Mouse (Mus musculus): ENCODE results near the gene Ift122.

Gene Ift122

DNA sequence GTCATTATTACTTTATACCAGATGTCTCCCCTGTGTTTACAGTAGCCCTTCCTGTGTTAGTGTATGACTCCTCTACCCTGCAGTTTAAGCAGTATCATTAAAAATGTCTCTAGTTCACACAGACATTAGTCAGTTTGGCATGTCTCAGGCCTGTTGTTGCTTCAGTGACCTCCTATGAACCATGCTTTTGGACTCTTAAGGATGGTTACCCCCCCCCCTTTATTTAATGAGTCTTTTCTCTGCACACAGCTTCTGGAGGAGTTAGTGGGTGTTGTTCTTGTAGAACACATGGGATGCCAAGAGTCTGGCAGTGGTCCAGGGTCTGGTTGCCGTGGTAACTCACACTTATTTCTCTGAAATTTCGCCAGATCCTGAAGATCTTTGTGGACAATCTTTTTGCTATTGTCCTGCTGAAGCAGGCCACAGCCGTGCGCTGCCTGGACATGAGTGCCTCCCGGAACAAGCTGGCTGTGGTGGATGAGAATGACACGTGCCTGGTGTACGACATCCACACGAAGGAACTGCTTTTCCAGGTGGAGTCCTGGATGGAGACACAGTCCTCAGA, 38.3 kb downstream of the Ift122 start:
- no peak for DNase-seq

DNA sequence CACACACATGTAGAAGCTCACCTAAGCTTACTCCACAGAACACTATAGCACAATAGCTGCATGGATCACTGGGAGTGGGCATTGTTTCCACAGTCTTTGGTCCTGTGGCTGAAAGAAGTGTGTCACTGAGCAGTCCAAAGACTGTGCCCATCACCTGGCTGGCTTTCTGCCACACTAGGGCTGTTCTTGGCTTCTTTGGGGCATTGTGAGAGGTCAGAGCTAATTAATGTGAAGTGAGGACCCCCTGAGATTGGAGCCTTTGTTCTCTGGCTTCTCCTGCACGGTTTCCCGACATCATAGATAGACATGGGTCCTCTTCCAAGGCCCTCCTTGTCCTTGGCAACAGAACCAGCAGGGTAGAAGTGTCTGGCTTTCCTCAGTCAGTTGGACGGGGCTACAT, 39.1 kb downstream of the Ift122 start:
- no peak for DNase-seq

GRCm38 (mm10) chr6:115896346-115896745, 43.1 kb downstream of the Ift122 start:
- no peak for DNase-seq

- no peak for DNase-seq
Measured at GRCm38 (mm10) chr6:115897117-115897516, 43.8 kb downstream of the Ift122 start.

DNA sequence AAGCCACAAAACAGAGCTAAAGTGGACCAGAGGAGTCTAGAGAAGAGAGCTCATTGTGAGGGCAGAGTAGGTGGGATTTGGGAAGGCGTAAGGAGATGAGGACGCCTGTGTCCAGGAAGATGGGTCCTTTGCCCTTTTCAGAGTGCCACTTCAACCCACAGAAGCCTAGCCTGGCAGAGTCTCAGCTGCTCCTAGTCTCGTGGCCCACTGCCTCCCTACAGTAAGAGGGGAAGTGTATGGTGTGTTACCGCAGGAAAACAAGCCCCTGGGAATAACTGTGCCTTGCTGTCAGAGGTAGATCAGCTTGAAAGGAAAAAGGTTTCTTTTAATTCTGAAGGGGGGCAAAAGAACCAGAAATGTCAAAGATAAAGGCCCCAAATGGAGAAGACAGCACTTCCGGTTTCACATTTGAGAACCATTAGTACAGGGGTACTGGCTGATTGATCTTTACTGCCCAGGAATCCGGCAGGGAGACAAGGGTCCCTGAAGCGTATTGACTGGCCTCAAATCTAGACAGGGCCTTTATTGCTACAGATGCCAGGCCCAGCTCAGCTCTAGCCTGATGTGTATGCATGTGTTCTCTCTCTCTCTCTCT, 44.8 kb downstream of the Ift122 start:
- DNase-seq, result no peak

GRCm38 (mm10) chr6:115901062-115901461, 47.8 kb downstream of the Ift122 start:
- DNase-seq, result peak; percentile 90

- DNase-seq, result peak; percentile 61
Measured at GRCm38 (mm10) chr6:115901489-115901931, 48.2 kb downstream of the Ift122 start.

- no peak for DNase-seq
Measured at GRCm38 (mm10) chr6:115902545-115902944, 49.3 kb downstream of the Ift122 start.

DNA sequence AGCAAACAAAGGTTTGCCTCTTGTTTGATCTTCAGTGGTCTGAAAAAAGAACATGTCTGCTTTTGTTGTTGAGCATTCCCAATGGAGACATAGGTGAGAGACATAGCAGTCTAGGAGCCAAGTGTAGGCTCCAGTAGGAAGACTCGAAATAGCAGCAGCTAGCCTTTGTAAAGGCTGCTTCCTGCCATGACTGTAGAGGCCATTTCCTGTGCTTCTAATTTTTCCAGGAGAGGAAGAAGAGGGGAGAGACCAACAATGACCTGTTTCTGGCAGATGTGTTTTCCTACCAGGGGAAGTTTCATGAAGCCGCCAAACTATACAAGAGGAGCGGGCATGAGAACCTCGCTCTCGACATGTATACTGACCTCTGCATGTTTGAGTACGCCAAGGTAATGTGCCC, 52.3 kb downstream of the Ift122 start:
- DNase-seq, result no peak

GRCm38 (mm10) chr6:115906455-115906854, 53.2 kb downstream of the Ift122 start:
- no peak for DNase-seq

DNA sequence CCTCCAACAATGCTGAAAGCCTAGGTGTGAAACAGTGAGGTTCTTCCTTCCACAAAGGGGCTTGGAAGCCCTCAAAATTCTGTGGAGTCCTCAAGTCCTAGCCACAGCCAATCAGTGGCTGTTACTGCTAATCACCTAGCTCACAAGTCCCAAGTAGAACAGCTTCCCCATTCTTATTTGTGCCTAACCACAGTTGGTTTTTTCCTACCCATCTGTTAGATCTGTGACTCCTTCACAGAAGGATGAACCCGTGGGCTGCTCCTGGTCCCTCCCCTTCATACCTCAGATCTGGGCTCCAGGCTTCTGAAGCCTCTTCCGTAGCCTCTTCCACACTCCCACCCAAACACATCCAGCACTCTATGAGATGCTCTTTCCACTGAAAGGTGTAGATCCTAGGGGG, 53.6 kb downstream of the Ift122 start:
- DNase-seq, result no peak

GRCm38 (mm10) chr6:115908421-115908982, 55.2 kb downstream of the Ift122 start:
- no peak for DNase-seq

- DNase-seq, result no peak
Measured at GRCm38 (mm10) chr6:115909052-115909451, 55.8 kb downstream of the Ift122 start.

- no peak for DNase-seq
Measured at GRCm38 (mm10) chr6:115909940-115910339, 56.7 kb downstream of the Ift122 start.

GRCm38 (mm10) chr6:115911763-115912162, 58.5 kb downstream of the Ift122 start:
- no peak for DNase-seq

GRCm38 (mm10) chr6:115913482-115913881, 60.2 kb downstream of the Ift122 start:
- DNase-seq, result no peak

GRCm38 (mm10) chr6:115914511-115915202, 61.4 kb downstream of the Ift122 start:
- DNase-seq, result peak; percentile 81

GRCm38 (mm10) chr6:115915601-115916445, 62.6 kb downstream of the Ift122 start:
- peak; percentile 80 for DNase-seq

DNA sequence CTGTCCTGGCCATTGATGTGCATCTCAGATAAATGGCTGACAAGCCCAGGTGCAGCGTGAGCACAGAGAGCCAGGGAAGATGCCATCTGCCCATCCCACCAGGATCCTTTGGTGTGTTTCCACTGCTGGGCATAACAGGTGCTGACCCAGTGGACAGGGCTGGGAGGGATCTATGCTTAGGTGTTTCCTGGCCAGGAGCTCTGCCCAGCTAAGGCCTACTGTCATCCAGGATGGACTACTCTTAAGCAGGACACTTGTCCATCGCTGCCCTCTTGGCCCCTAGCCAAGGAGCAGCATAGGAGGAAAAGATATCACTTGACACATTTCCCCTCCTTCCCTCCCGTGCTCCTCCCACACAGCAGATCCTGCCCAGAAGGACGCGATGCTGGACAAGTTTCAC, 63.3 kb downstream of the Ift122 start:
- DNase-seq, result peak; percentile 78

DNA sequence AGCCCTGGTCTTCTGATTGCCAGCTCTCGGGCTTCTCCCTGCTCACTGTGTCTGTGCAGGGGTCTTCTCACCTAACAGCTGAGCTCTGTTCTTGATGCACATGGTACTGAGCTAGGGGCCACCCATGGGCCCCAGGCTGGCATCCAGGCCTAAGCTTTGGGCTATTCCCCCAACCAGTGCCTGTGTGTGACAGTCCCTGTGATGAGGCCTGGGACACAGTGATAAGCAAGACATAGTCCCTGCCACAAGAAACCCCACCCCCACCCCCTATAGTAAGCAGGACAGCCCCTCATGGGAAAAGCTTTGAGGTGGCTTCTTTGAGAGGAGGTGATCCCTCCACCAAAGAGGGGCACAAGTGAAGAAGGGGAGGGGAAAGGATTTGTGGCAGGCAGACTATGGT, 65.3 kb downstream of the Ift122 start:
- DNase-seq, result no peak

DNA sequence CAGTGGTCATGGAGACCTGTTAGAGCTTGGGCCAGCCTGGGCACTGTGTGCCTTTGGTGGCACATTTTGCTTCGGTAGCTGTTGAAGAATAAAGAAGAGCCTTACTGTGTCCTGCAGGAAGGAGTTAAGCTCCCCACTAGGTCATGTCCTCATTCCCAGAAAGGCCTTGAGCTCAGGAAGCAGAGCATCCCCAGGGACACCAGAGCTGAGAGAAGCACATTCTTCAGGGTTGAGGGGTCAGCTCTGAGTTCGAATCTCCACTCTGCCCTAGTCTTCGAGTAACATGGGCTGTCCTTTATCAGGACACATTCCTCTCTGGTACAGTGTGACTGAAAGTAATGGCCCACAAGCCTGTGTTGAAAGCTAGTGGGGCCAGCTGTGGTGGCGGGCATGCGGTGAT, 66.6 kb downstream of the Ift122 start:
- no peak for DNase-seq

GRCm38 (mm10) chr6:115924829-115925228, 71.6 kb downstream of the Ift122 start:
- DNase-seq, result no peak

DNA sequence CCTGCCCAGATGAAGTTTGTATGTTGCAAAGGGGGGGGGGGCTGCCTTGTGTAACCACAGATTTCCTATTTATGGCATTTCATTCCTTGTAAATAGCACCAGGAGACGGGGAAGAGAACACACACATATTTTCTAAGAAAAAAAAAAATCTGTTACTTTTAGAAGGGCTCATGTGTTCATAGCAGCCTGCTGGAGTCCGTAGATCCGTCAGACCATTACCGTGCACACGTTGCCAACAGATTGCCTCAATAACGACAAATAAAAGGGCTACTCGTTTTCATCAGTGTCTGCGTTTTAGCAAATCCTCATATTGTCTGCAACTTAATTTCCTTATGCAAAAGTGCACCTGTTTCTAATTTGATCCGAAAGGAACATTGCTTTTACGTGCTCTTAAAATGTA, 73.1 kb downstream of the Ift122 start:
- DNase-seq, result no peak

All from cerebellum, adult 9-10 months (tissue).